Mouse (Mus musculus) small intestine, adult 2 months (tissue): Measurements from ENCODE around the gene Rapgef1. TPM values are rescaled to one million over a fixed set of nuclear protein-coding genes. Genes with fewer than 3 reads are reported as not detected.
"Not testable (repeated sequence)": the region's sequence is repeated elsewhere in the genome, so short reads cannot be mapped to it uniquely, and the experiment has no call there.

Experiments
- H3K27ac ChIP-seq: fragments of 200-500 bp; 2 replicates; pipeline ENCODE4 v1.5.1; 2012; ENCODE audit warnings: low read depth, low read length, control low read depth, inconsistent platforms; ENCODE audit not compliant: insufficient read depth
- H3K27me3 ChIP-seq: fragments of 200-500 bp; 2 replicates; pipeline ENCODE4 v1.6.1; 2012; ENCODE audit warnings: mild to moderate bottlenecking, moderate library complexity, low read length, inconsistent platforms; ENCODE audit not compliant: control insufficient read depth, insufficient read depth
- H3K36me3 ChIP-seq: fragments of 200-500 bp; 2 replicates; pipeline ENCODE4 v1.6.1; 2012; ENCODE audit warnings: mild to moderate bottlenecking, low read length, control low read depth, inconsistent platforms; ENCODE audit not compliant: control insufficient read depth, insufficient read depth
- H3K4me1 ChIP-seq: fragments of 200-500 bp; 2 replicates; pipeline ENCODE4 v1.6.1; 2012; ENCODE audit warnings: low read length, inconsistent platforms, mixed read lengths; ENCODE audit not compliant: control insufficient read depth, insufficient read depth, insufficient read length
- H3K4me3 ChIP-seq: fragments of 200-500 bp; 2 replicates; pipeline ENCODE4 v1.5.1; 2012; ENCODE audit warnings: low read depth, mild to moderate bottlenecking, control low read depth, inconsistent platforms, low read length, moderate library complexity
- CTCF ChIP-seq: fragments of 200-500 bp; IDR thresholded peaks from 2 replicates; pipeline ENCODE4 v1.5.1; 2012; ENCODE audit warnings: low read depth, mild to moderate bottlenecking, control low read depth, inconsistent platforms, low read length, moderate library complexity, mixed read lengths; ENCODE audit not compliant: insufficient replicate concordance, insufficient read length; ENCODE audit errors: extremely low read depth
- POLR2A ChIP-seq: fragments of 200-500 bp; IDR thresholded peaks from 2 replicates; pipeline ENCODE4 v1.6.1; 2012; ENCODE audit warnings: low read depth, mild to moderate bottlenecking, control low read depth, inconsistent platforms, low read length, moderate library complexity
- WGBS: fragments of 180-500 bp; shearing (Covaris S2); methylation state at CpG from one replicate; pipeline ENCODE4 v1.1.7; 2018; 5-methylcytosine and 5-hydroxymethylcytosine counted together
- polyA plus RNA-seq: library from polyadenylated mRNA; depleted of rRNA; stranded (reverse); fragments of >200 nt; gene quantifications from 2 replicates; pipeline ENCODE4 v1.2.3, GENCODE M21; 2012

Rapgef1 gene
- polyA plus RNA-seq, 1 experiment, result 25.1 TPM

- H3K27me3 ChIP-seq, result no peaks in the 10 kb centered on the region
- no peak overlapping the region for H3K4me3 ChIP-seq
- TF ChIP-seq CTCF, result no peak
- no peak for TF ChIP-seq POLR2A
- 83% methylated on average over 3 of the region's 3 CpGs for WGBS
- H3K36me3 ChIP-seq, result peaks cover 40% of the 10 kb centered on the region
- H3K4me1 ChIP-seq, result peaks cover 3% of the 10 kb centered on the region; the same call in 1 of the 2 replicates
- H3K27ac ChIP-seq, result no peak overlapping the region
Observed at GRCm38 (mm10) chr2:29705493-29705892, 86.0 kb downstream of the Rapgef1 start.

- Histone ChIP-seq H3K36me3 (peaks cover 45% of the 10 kb centered on the region), H3K4me1 (peaks cover 3% of the 10 kb centered on the region; the same call in 1 of the 2 replicates), H3K27me3 (no peaks in the 10 kb centered on the region), H3K4me3 (no peak overlapping the region), H3K27ac (no peak overlapping the region)
- WGBS, result 84% methylated on average over 18 of the region's 18 CpGs
- no peak for TF ChIP-seq CTCF
- no peak for TF ChIP-seq POLR2A
Observed at GRCm38 (mm10) chr2:29706726-29707620, 87.5 kb downstream of the Rapgef1 start.

GRCm38 (mm10) chr2:29707731-29708130 is 88.2 kb downstream of the Rapgef1 start:
- WGBS, result 92% methylated on average over 4 of the region's 4 CpGs
- Histone ChIP-seq H3K27ac (no peak overlapping the region), H3K36me3 (peaks cover 37% of the 10 kb centered on the region), H3K4me1 (no peaks in the 10 kb centered on the region), H3K27me3 (no peaks in the 10 kb centered on the region), H3K4me3 (no peak overlapping the region)
- TF ChIP-seq CTCF (peak; percentile 28; the same call in 1 of the 2 replicates), POLR2A (no peak)

- not testable (repeated sequence) for H3K4me3 ChIP-seq, H3K27me3 ChIP-seq, H3K4me1 ChIP-seq, H3K27ac ChIP-seq
- WGBS, result 90% methylated on average over 4 of the region's 4 CpGs
- peaks cover 33% of the 10 kb centered on the region for H3K36me3 ChIP-seq
Observed at GRCm38 (mm10) chr2:29708209-29708608, 88.7 kb downstream of the Rapgef1 start.

- H3K27me3 ChIP-seq, result no peaks in the 10 kb centered on the region
- H3K36me3 ChIP-seq, result peaks cover 26% of the 10 kb centered on the region; the same call in 1 of the 2 replicates
- no peak overlapping the region for H3K27ac ChIP-seq
- no peak overlapping the region for H3K4me3 ChIP-seq
- no peaks in the 10 kb centered on the region for H3K4me1 ChIP-seq
- 75% methylated on average over 3 of the region's 3 CpGs for WGBS
- no peak for TF ChIP-seq POLR2A
Observed at GRCm38 (mm10) chr2:29711038-29711437, 91.5 kb downstream of the Rapgef1 start.

GRCm38 (mm10) chr2:29711877-29712276 is 92.4 kb downstream of the Rapgef1 start:
- WGBS, result 84% methylated on average over 5 of the region's 5 CpGs
- TF ChIP-seq CTCF (no peak), POLR2A (no peak)
- Histone ChIP-seq H3K4me3 (no peak overlapping the region), H3K27me3 (no peaks in the 10 kb centered on the region), H3K4me1 (no peaks in the 10 kb centered on the region), H3K27ac (no peak overlapping the region), H3K36me3 (peaks cover 26% of the 10 kb centered on the region; the same call in 1 of the 2 replicates)

GRCm38 (mm10) chr2:29713501-29713900 is 94.0 kb downstream of the Rapgef1 start:
- no peak overlapping the region for H3K27ac ChIP-seq
- H3K27me3 ChIP-seq, result no peaks in the 10 kb centered on the region
- no peak overlapping the region for H3K4me3 ChIP-seq
- 87% methylated on average over 2 of the region's 2 CpGs for WGBS
- H3K4me1 ChIP-seq, result no peaks in the 10 kb centered on the region
- no peak for TF ChIP-seq CTCF
- TF ChIP-seq POLR2A, result no peak
- H3K36me3 ChIP-seq, result peaks cover 21% of the 10 kb centered on the region; the same call in 1 of the 2 replicates
